Mouse (Mus musculus) kidney, postnatal 0 days (tissue): ENCODE data around the gene Plin1. TPM values are rescaled to one million over a fixed set of nuclear protein-coding genes. Genes with fewer than 3 reads are reported as not detected.

Experiments used
- ATAC-seq: fragments of 200-750 bp; cut with Nextera tagmentation; replicated peaks from 2 replicates; pipeline ENCODE4 v1.8.0; 2017; ENCODE audit warnings: low read depth, moderate number of reproducible peaks, moderate TSS enrichment, moderate library complexity; ENCODE audit not compliant: low FRiP score
- DNase-seq: peaks from one replicate; pipeline ENCODE4 v3.0.0-alpha.2; 2016; ENCODE audit warnings: low spot score
- H3K27ac ChIP-seq: fragments of 300-500 bp; sonication (generic); 2 replicates; pipeline ENCODE4 v1.5.1; 2014; ENCODE audit warnings: mild to moderate bottlenecking
- H3K27me3 ChIP-seq: fragments of 300-500 bp; sonication (generic); 2 replicates; pipeline ENCODE4 v1.6.1; 2014; ENCODE audit warnings: low read length, mixed read lengths; ENCODE audit not compliant: insufficient read depth
- H3K36me3 ChIP-seq: fragments of 300-500 bp; sonication (generic); 2 replicates; pipeline ENCODE4 v1.6.1; 2014; ENCODE audit warnings: low read length, mixed read lengths; ENCODE audit not compliant: insufficient read depth
- H3K4me1 ChIP-seq: fragments of 300-500 bp; sonication (generic); replicated peaks from 2 replicates; pipeline ENCODE4 v1.6.1; 2014; ENCODE audit warnings: antibody characterized with exemption, low read length, mixed read lengths; ENCODE audit not compliant: insufficient read depth
- H3K4me2 ChIP-seq: fragments of 300-500 bp; sonication (generic); 2 replicates; pipeline ENCODE4 v1.6.1; 2014; ENCODE audit warnings: mild to moderate bottlenecking, low read length, moderate library complexity, mixed read lengths
- H3K4me3 ChIP-seq: fragments of 300-500 bp; sonication (generic); replicated peaks from 2 replicates; pipeline ENCODE4 v1.5.1; 2014; ENCODE audit warnings: low read depth, low read length
- H3K9ac ChIP-seq: fragments of 300-500 bp; sonication (generic); 2 replicates; pipeline ENCODE4 v1.6.1; 2014; ENCODE audit warnings: low read depth, low read length
- H3K9me3 ChIP-seq: fragments of 300-500 bp; sonication (generic); replicated peaks from 2 replicates; pipeline ENCODE4 v1.6.1; 2016; ENCODE audit warnings: low read length, inconsistent platforms, mixed read lengths
- CTCF ChIP-seq: IDR thresholded peaks from 2 replicates; pipeline ENCODE4 v1.5.1; 2016; ENCODE audit warnings: antibody characterized with exemption, low read depth, mild to moderate bottlenecking, moderate library complexity
- WGBS: fragments of 180-500 bp; shearing (Covaris S2); extraction: QIAGEN DNeasy Blood & Tissue Kit; methylation state at CpG from one replicate; pipeline ENCODE4 v1.1.7; 2014; 5-methylcytosine and 5-hydroxymethylcytosine counted together
- polyA plus RNA-seq: library from polyadenylated mRNA; unstranded; fragments of >200 nt; fragmentation: Nextera tagmentation; extraction: Ambion mirVana; gene quantifications from 2 replicates; pipeline ENCODE4 v1.2.1, GENCODE M21; 2015

Gene Plin1
- polyA plus RNA-seq, 1 experiment from 2014 or later, result 0.61 TPM

GRCm38 (mm10) chr7:79740279-79740678 lies 7.6 kb upstream of the Plin1 start:
- no peak overlapping the region for H3K27ac ChIP-seq
- no peak for TF ChIP-seq CTCF
- H3K4me1 ChIP-seq, result no peaks in the 10 kb centered on the region
- no peak overlapping the region for H3K9ac ChIP-seq
- no peaks in the 10 kb centered on the region for H3K9me3 ChIP-seq
- no peak for DNase-seq
- H3K4me2 ChIP-seq, result no peak overlapping the region
- H3K4me3 ChIP-seq, result no peak overlapping the region
- no peak for ATAC-seq
- no peaks in the 10 kb centered on the region for H3K36me3 ChIP-seq
- WGBS, result 82% methylated on average over 4 of the region's 4 CpGs
- H3K27me3 ChIP-seq, result no peaks in the 10 kb centered on the region

- TF ChIP-seq CTCF, result no peak
- no peak overlapping the region for H3K4me3 ChIP-seq
- 83% methylated on average over 2 of the region's 2 CpGs for WGBS
- no peak for DNase-seq
- H3K27me3 ChIP-seq, result no peaks in the 10 kb centered on the region
- no peaks in the 10 kb centered on the region for H3K9me3 ChIP-seq
- no peak overlapping the region for H3K9ac ChIP-seq
- H3K4me1 ChIP-seq, result no peaks in the 10 kb centered on the region
- no peak for ATAC-seq
- no peaks in the 10 kb centered on the region for H3K36me3 ChIP-seq
- H3K27ac ChIP-seq, result no peak overlapping the region
- H3K4me2 ChIP-seq, result no peak overlapping the region
Measured at GRCm38 (mm10) chr7:79738913-79739312, 6.2 kb upstream of the Plin1 start.

GRCm38 (mm10) chr7:79736511-79736910 lies 3.8 kb upstream of the Plin1 start:
- Histone ChIP-seq H3K4me2 (no peak overlapping the region), H3K9ac (no peak overlapping the region), H3K36me3 (no peaks in the 10 kb centered on the region), H3K4me3 (no peak overlapping the region), H3K9me3 (no peaks in the 10 kb centered on the region), H3K27ac (no peak overlapping the region), H3K27me3 (no peaks in the 10 kb centered on the region), H3K4me1 (no peaks in the 10 kb centered on the region)
- 89% methylated on average over 14 of the region's 14 CpGs for WGBS
- TF ChIP-seq CTCF, result no peak
- ATAC-seq (no peak), DNase-seq (no peak)

GRCm38 (mm10) chr7:79734563-79734962 lies 1.9 kb upstream of the Plin1 start:
- no peaks in the 10 kb centered on the region for H3K27me3 ChIP-seq
- ATAC-seq (peak; percentile 92), DNase-seq (peak; percentile 44)
- H3K9ac ChIP-seq, result no peak overlapping the region
- no peaks in the 10 kb centered on the region for H3K4me1 ChIP-seq
- H3K4me3 ChIP-seq, result no peak overlapping the region
- peak overlapping the region; percentile 72; the same call in 1 of the 2 replicates for H3K27ac ChIP-seq
- H3K4me2 ChIP-seq, result no peak overlapping the region
- no peaks in the 10 kb centered on the region for H3K36me3 ChIP-seq
- H3K9me3 ChIP-seq, result no peaks in the 10 kb centered on the region
- no peak for TF ChIP-seq CTCF
- 61% methylated on average over 8 of the region's 8 CpGs for WGBS

GRCm38 (mm10) chr7:79731438-79731837 lies 1.3 kb downstream of the Plin1 start:
- Histone ChIP-seq H3K4me3 (no peak overlapping the region), H3K4me1 (no peaks in the 10 kb centered on the region), H3K36me3 (no peaks in the 10 kb centered on the region), H3K9ac (no peak overlapping the region), H3K9me3 (no peaks in the 10 kb centered on the region), H3K27ac (no peak overlapping the region), H3K4me2 (no peak overlapping the region), H3K27me3 (no peaks in the 10 kb centered on the region)
- no peak for TF ChIP-seq CTCF
- 81% methylated on average over 13 of the region's 13 CpGs for WGBS
- DNase-seq (no peak), ATAC-seq (no peak)

- WGBS, result 61% methylated on average over 11 of the region's 11 CpGs
- no peak overlapping the region for H3K4me2 ChIP-seq
- H3K4me1 ChIP-seq, result no peaks in the 10 kb centered on the region
- no peaks in the 10 kb centered on the region for H3K36me3 ChIP-seq
- no peaks in the 10 kb centered on the region for H3K27me3 ChIP-seq
- ATAC-seq (no peak), DNase-seq (no peak)
- TF ChIP-seq CTCF, result peak; percentile 39; the same call in 1 of the 2 replicates
- no peak overlapping the region for H3K27ac ChIP-seq
- H3K9ac ChIP-seq, result no peak overlapping the region
- no peak overlapping the region for H3K4me3 ChIP-seq
- no peaks in the 10 kb centered on the region for H3K9me3 ChIP-seq
Measured at GRCm38 (mm10) chr7:79729743-79730370, 2.8 kb downstream of the Plin1 start.

- 5% methylated on average over 8 of the region's 8 CpGs for WGBS
- no peaks in the 10 kb centered on the region for H3K9me3 ChIP-seq
Measured at GRCm38 (mm10) chr7:79729169-79729568, 3.5 kb downstream of the Plin1 start.

More at GRCm38 (mm10) chr7:79729169-79729568, 3.5 kb downstream of the Plin1 start:
- Histone ChIP-seq H3K9ac (no peak overlapping the region), H3K4me1 (no peaks in the 10 kb centered on the region), H3K27me3 (no peaks in the 10 kb centered on the region), H3K4me2 (no peak overlapping the region), H3K36me3 (no peaks in the 10 kb centered on the region), H3K27ac (no peak overlapping the region), H3K4me3 (no peak overlapping the region)
- ATAC-seq, result peak; percentile 31; the same call in 1 of the 2 replicates
- TF ChIP-seq CTCF, result peak; percentile 82
- DNase-seq, result peak; percentile 87
